Mouse (Mus musculus): ENCODE measurements at regions not wholly inside any gene's neighbourhood (a gene's known extent, or its start where the extent isn't known, plus 50 kb on each side); places are given as distances from the start of the nearest gene placed in this dataset.
A peak's percentile ranks its signal among the peaks of the same experiment; 100 is the strongest.

- DNase-seq: no peak
- intact Hi-C loops (cut with DNase I): no loop called here
These were observed 119.7 kb upstream of the Plekha5 start for GRCm38 (mm10) chr6:140304105-140304504.

- intact Hi-C loops (cut with DNase I): no loop called here
- peak; percentile 66 to 69 for DNase-seq
These were observed 123.2 kb upstream of the Plekha5 start for GRCm38 (mm10) chr6:140300470-140301145.

GRCm38 (mm10) chr6:140299653-140300052 is 124.2 kb upstream of the Plekha5 start:
- intact Hi-C loops (cut with DNase I): no loop called here
- DNase-seq: peak; percentile 4 to 10

- peak; percentile 7 to 25 for DNase-seq
- intact Hi-C loops (cut with DNase I): no loop called here
These were observed 125.8 kb upstream of the Plekha5 start for GRCm38 (mm10) chr6:140297969-140298554.

GRCm38 (mm10) chr6:140297561-140297960 is 126.3 kb upstream of the Plekha5 start:
- intact Hi-C loops (cut with DNase I): no loop called here
- DNase-seq: no peak

GRCm38 (mm10) chr6:140290109-140290508 is 133.7 kb upstream of the Plekha5 start:
- intact Hi-C loops (cut with DNase I): no loop called here
- DNase-seq: no peak

- intact Hi-C loops (cut with DNase I): loop anchor here (5.0 kb wide), 1 partner anchor 134 kb away; the partner anchor contains the start of gene Plekha5
- no peak for DNase-seq
These were observed 135.1 kb upstream of the Plekha5 start for GRCm38 (mm10) chr6:140288799-140289198.

- DNase-seq: peak; percentile 7
- intact Hi-C loops (cut with DNase I): no loop called here
These were observed 141.6 kb upstream of the Plekha5 start for GRCm38 (mm10) chr6:140282285-140282577.

- peak in 1 of 2 experiments; percentile 12 for DNase-seq
- intact Hi-C loops (cut with DNase I): no loop called here
These were observed 142.2 kb upstream of the Plekha5 start for GRCm38 (mm10) chr6:140281488-140282284.

GRCm38 (mm10) chr6:140280817-140281475 is 142.9 kb upstream of the Plekha5 start:
- intact Hi-C loops (cut with DNase I): no loop called here
- DNase-seq: peak; percentile 3 to 7

- intact Hi-C loops (cut with DNase I): no loop called here
- DNase-seq: no peak
These were observed 144.0 kb upstream of the Plekha5 start for GRCm38 (mm10) chr6:140279736-140280370.

GRCm38 (mm10) chr6:140278750-140279149 is 145.1 kb upstream of the Plekha5 start:
- DNase-seq: no peak
- intact Hi-C loops (cut with DNase I): no loop called here

- intact Hi-C loops (cut with DNase I): no loop called here
- DNase-seq: no peak
These were observed 153.3 kb upstream of the Plekha5 start for GRCm38 (mm10) chr6:140270592-140270991.

GRCm38 (mm10) chr6:140268315-140269070 is 155.4 kb upstream of the Plekha5 start:
- DNase-seq: no peak
- intact Hi-C loops (cut with DNase I): no loop called here

GRCm38 (mm10) chr6:140263920-140264319 is 159.9 kb upstream of the Plekha5 start:
- intact Hi-C loops (cut with DNase I): no loop called here
- DNase-seq: no peak

GRCm38 (mm10) chr6:140261813-140262212 is 162.0 kb upstream of the Plekha5 start:
- intact Hi-C loops (cut with DNase I): no loop called here
- no peak for DNase-seq

GRCm38 (mm10) chr6:140258761-140259160 is 165.1 kb upstream of the Plekha5 start:
- intact Hi-C loops (cut with DNase I): no loop called here

GRCm38 (mm10) chr6:140258101-140258500 is 165.8 kb upstream of the Plekha5 start:
- intact Hi-C loops (cut with DNase I): no loop called here
- no peak for DNase-seq

More at GRCm38 (mm10) chr6:140258761-140259160, 165.1 kb upstream of the Plekha5 start:
- no peak for DNase-seq

- intact Hi-C loops (cut with DNase I): no loop called here
- DNase-seq: no peak
These were observed 172.3 kb upstream of the Plekha5 start for GRCm38 (mm10) chr6:140251527-140251926.

Data from heart, postnatal 14 days (tissue).